Comparison of ENCODE assay signal across 9 mouse cellular contexts in genomic region chr4:32984242-32984641, GRCm38 (mm10). TPM values are rescaled to one million over a fixed set of nuclear protein-coding genes. Genes with fewer than 3 reads are reported as not detected.
DNase-seq lines count a peak whose midpoint lies in the region; ATAC-seq and TF ChIP-seq lines count a peak whose summit lies in the region.
"Had no signal": no experiment of that assay in that cellular context is flagged by ENCODE, and none has a peak within 500 bp of the region (broad histone marks: within the 10 kb centered on the region; RNA-seq: fewer than 3 reads in every experiment).

No protein-coding gene starts in this region.

- H3K36me3 ChIP-seq in erythroblast, embryonic 14.5 days (ENCODE audit: control insufficient read depth): peaks cover 6% of the 10 kb centered on the region; the same call in 1 of the 2 replicates
- no peaks in the 10 kb centered on the region for H3K36me3 ChIP-seq in midbrain, postnatal 0 days (ENCODE audit: insufficient read depth, low read length)
- H3K36me3 ChIP-seq: G1E had no signal

- peaks cover 83% of the 10 kb centered on the region for H3K4me1 ChIP-seq in erythroblast, embryonic 14.5 days (ENCODE audit: control insufficient read depth)
- H3K4me1 ChIP-seq in midbrain, postnatal 0 days (ENCODE audit: insufficient read depth, low read length): peaks cover 4% of the 10 kb centered on the region; the same call in 1 of the 2 replicates

- under 1% methylated on average over 13 of the region's 13 CpGs for WGBS in midbrain, postnatal 0 days

- H3K9me3 ChIP-seq in erythroblast, embryonic 14.5 days (ENCODE audit: control insufficient read depth, low read length): peaks cover 14% of the 10 kb centered on the region
- H3K9me3 ChIP-seq in midbrain, postnatal 0 days (ENCODE audit: low read length): no peaks in the 10 kb centered on the region
- H3K9me3 ChIP-seq: G1E had no signal

- no peak for TF ChIP-seq CTCF in midbrain, postnatal 0 days (IDR thresholded peaks at IDR 0.05)

- peak overlapping the region; percentile 95 for H3K4me2 ChIP-seq in midbrain, postnatal 0 days (ENCODE audit: low read depth, low read length, poor library complexity, severe bottlenecking)

- no peak for ATAC-seq in erythroblast, adult 5-6 weeks (replicated peaks; ENCODE audit: low FRiP score, poor library complexity, severe bottlenecking)
- peak; percentile 16 for ATAC-seq in inflammation-experienced regulatory T-cells, adult 6 months
- no peak for ATAC-seq in midbrain, postnatal 0 days (ENCODE audit: low FRiP score)
- no peak for ATAC-seq in frontal cortex, adult (ENCODE audit: low TSS enrichment)

- peak overlapping the region; percentile 82 for H3K4me3 ChIP-seq in erythroblast, embryonic 14.5 days (replicated peaks)
- H3K4me3 ChIP-seq in midbrain, postnatal 0 days (ENCODE audit: low read depth, low read length): peak overlapping the region; percentile 90

- peak overlapping the region; percentile 38; the same call in 1 of the 2 replicates for H3K27ac ChIP-seq in midbrain, postnatal 0 days (ENCODE audit: low read depth, low read length)

- DNase-seq in thymus, postnatal 0 days (ENCODE audit: low spot score): peak; percentile 38
- DNase-seq in thymus, postnatal 10 days (ENCODE audit: low spot score in 2 of 2): no peak
- DNase-seq in midbrain, postnatal 0 days (ENCODE audit: low spot score): peak; percentile 60
- DNase-seq in gastrocnemius, adult 18-20 months (ENCODE audit: low spot score): no peak

- H3K27me3 ChIP-seq in erythroblast, embryonic 14.5 days (ENCODE audit: control insufficient read depth): peaks cover 68% of the 10 kb centered on the region
- H3K27me3 ChIP-seq in midbrain, postnatal 0 days (ENCODE audit: insufficient read depth, low read length): no peaks in the 10 kb centered on the region

- peak overlapping the region; percentile 84 for H3K9ac ChIP-seq in midbrain, postnatal 0 days (replicated peaks; ENCODE audit: low read length, poor library complexity, severe bottlenecking)

RNA-seq across cellular contexts. Expression of gene Rragd, which starts 1.4 kb away (rescaled TPM):
- 0.10 and 0.34 TPM in 2 replicates for polyA plus RNA-seq in erythroblast, embryonic 14.5 days (2012)
- total RNA-seq in erythroblast, adult 5-6 weeks (2015; ENCODE audit: low replicate concordance): 3.8 and 7.1 TPM in 2 replicates
- 10.0 and 19.5 TPM in 2 replicates for total RNA-seq in erythroblast, adult 5-6 weeks (2017; ENCODE audit: low replicate concordance)
- 10.1 and 12.5 TPM in 2 replicates for polyA plus RNA-seq in thymus, postnatal 0 days (2015; fragmentation: Nextera tagmentation; extraction: Ambion mirVana)
- polyA plus RNA-seq in inflammation-experienced regulatory T-cells, adult 6 months (2017; shearing (Covaris generic)): 1 to 10 TPM in 2 of 3 experiments, under 1 TPM in 1; 0.62 to 5.4 (median 4.2) TPM
- total RNA-seq in midbrain, postnatal 0 days (2014; rRNA removed): 52.7 and 54.9 TPM in 2 replicates
- 28.5 and 35.0 TPM in 2 replicates for polyA plus RNA-seq in midbrain, postnatal 0 days (2015; fragmentation: Nextera tagmentation; extraction: Ambion mirVana)
- 100 to 1,000 TPM; 174 to 189 TPM for total RNA-seq in gastrocnemius, adult 18-20 months (2021)

RNA-seq across cellular contexts. Expression of gene Ankrd6, which starts 33.6 kb away (rescaled TPM):
- 0.01 and 0.03 TPM in 2 replicates for polyA plus RNA-seq in erythroblast, embryonic 14.5 days (2012)
- total RNA-seq in erythroblast, adult 5-6 weeks (2015; ENCODE audit: low replicate concordance): 0.77 TPM in 1 of 2 replicates, not detected in the other
- 0.42 and 0.77 TPM in 2 replicates for total RNA-seq in erythroblast, adult 5-6 weeks (2017; ENCODE audit: low replicate concordance)
- polyA plus RNA-seq in thymus, postnatal 0 days (2015; fragmentation: Nextera tagmentation; extraction: Ambion mirVana): 10.1 and 12.8 TPM in 2 replicates
- polyA plus RNA-seq in inflammation-experienced regulatory T-cells, adult 6 months (2017; shearing (Covaris generic)): 1 to 10 TPM; 1.2 to 2.9 (median 2.7) TPM
- total RNA-seq in midbrain, postnatal 0 days (2014; rRNA removed): 38.1 and 44.7 TPM in 2 replicates
- 22.7 and 23.2 TPM in 2 replicates for polyA plus RNA-seq in midbrain, postnatal 0 days (2015; fragmentation: Nextera tagmentation; extraction: Ambion mirVana)
- 1 to 10 TPM; 3.0 to 6.9 TPM for total RNA-seq in gastrocnemius, adult 18-20 months (2021)

RNA-seq across cellular contexts. Expression of gene Ube2j1, which starts 47.0 kb away (rescaled TPM):
- 4.8 and 5.6 TPM in 2 replicates for polyA plus RNA-seq in erythroblast, embryonic 14.5 days (2012)
- 18.6 and 23.4 TPM in 2 replicates for total RNA-seq in erythroblast, adult 5-6 weeks (2015; ENCODE audit: low replicate concordance)
- 15.5 and 28.6 TPM in 2 replicates for total RNA-seq in erythroblast, adult 5-6 weeks (2017; ENCODE audit: low replicate concordance)
- polyA plus RNA-seq in thymus, postnatal 0 days (2015; fragmentation: Nextera tagmentation; extraction: Ambion mirVana): 38.1 and 43.0 TPM in 2 replicates
- polyA plus RNA-seq in inflammation-experienced regulatory T-cells, adult 6 months (2017; shearing (Covaris generic)): 10 to 100 TPM; 33.3 to 58.4 (median 41.7) TPM
- total RNA-seq in midbrain, postnatal 0 days (2014; rRNA removed): 119 and 126 TPM in 2 replicates
- polyA plus RNA-seq in midbrain, postnatal 0 days (2015; fragmentation: Nextera tagmentation; extraction: Ambion mirVana): 70.1 and 70.3 TPM in 2 replicates
- total RNA-seq in gastrocnemius, adult 18-20 months (2021): 10 to 100 TPM; 47.3 to 49.3 TPM

Comparison
In these comparisons a context has a peak if more than half of its experiments do, and no peak if none do; other contexts are left out.
1. DNase-seq: peak in thymus, postnatal 0 days (single experiment) and midbrain, postnatal 0 days (single experiment); none in thymus, postnatal 10 days (0 of 2) and gastrocnemius, adult 18-20 months (single experiment).